Mouse (Mus musculus) layer of hippocampus, postnatal 25 days (tissue): ENCODE results near the gene Traf3ip1. TPM values are rescaled to one million over a fixed set of nuclear protein-coding genes. Genes with fewer than 3 reads are reported as not detected.
A peak's percentile ranks its signal among the peaks of the same experiment; 100 is the strongest.

Source experiments
- DNase-seq, 2 experiments: peaks; one replicate each; pipeline ENCODE4 v3.0.0; 2022; ENCODE audit warnings: mixed read lengths in 2 of 2, low spot score in 1 of 2; ENCODE audit errors: extremely low spot score in 1 of 2
- total RNA-seq, 2 experiments: library from RNA; stranded (reverse); gene quantifications; 2 replicates each; pipeline ENCODE4 v1.2.3; 2021

The Traf3ip1 gene
- total RNA-seq, 2 experiments from 2014 or later, result 10.7 to 12.8 TPM

- DNase-seq, result peak; percentile 21 to 66
Measured at GRCm38 (mm10) chr1:91574208-91574607, 79.8 kb downstream of the Traf3ip1 start.

DNA sequence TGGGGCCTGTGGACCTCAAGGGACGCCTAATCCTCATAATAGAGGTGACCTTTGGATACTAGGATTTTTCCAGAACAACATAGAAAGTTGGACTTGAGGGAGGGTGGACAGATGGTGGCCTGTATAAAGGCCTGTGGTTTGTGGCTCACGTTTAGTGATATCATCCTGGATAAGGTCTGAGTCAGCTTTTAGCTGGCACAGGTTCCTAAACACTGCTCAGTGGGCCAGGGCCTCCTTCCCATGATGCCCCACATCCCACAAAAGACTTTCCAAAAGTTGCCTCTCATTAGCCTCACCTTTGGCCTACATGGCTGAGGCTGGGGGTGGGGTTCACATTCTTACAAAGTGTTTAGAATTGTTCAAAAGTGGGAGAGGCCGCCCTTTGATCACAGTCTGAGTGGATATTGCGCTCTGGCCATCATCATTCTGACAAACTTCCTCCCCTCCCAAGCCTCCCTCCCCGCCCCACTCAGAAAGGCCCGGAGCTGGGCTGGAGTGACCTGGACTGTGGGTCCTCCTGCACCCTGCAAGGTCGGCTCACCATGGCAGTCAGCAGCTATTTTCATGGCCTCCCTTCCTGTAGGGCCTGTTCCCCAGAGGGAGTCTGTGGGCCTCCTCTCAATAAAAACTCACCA, 83.6 kb downstream of the Traf3ip1 start:
- DNase-seq, result no peak

Other genes with a start within 250 kb of the Traf3ip1 start
- 10 to 100 TPM; 47.7 to 54.2 TPM for gene Ube2f, start 244.3 kb upstream of the Traf3ip1 start, total RNA-seq
- 10 to 100 TPM; 17.8 to 21.2 TPM for gene Scly, start 196.3 kb upstream of the Traf3ip1 start, total RNA-seq
- gene Espnl, start 172.6 kb upstream of the Traf3ip1 start, total RNA-seq, result not detected
- not detected for gene Klhl30, start 143.6 kb upstream of the Traf3ip1 start, total RNA-seq
- gene Erfe, start 128.2 kb upstream of the Traf3ip1 start, total RNA-seq, result not detected
- 10 to 100 TPM; 55.2 to 63.6 TPM for gene Ilkap, start 95.8 kb upstream of the Traf3ip1 start, total RNA-seq
- gene Hes6, start 80.6 kb upstream of the Traf3ip1 start, total RNA-seq, result 10 to 100 TPM; 15.6 to 15.7 TPM
- gene Per2, start 35.3 kb upstream of the Traf3ip1 start, total RNA-seq, result 10 to 100 TPM; 21.5 to 23.8 TPM
- gene Asb1, start 45.9 kb downstream of the Traf3ip1 start, total RNA-seq, result 10 to 100 TPM; 35.9 to 42.0 TPM